12 mouse cellular contexts compared by ENCODE assay signal in the genomic region with DNA sequence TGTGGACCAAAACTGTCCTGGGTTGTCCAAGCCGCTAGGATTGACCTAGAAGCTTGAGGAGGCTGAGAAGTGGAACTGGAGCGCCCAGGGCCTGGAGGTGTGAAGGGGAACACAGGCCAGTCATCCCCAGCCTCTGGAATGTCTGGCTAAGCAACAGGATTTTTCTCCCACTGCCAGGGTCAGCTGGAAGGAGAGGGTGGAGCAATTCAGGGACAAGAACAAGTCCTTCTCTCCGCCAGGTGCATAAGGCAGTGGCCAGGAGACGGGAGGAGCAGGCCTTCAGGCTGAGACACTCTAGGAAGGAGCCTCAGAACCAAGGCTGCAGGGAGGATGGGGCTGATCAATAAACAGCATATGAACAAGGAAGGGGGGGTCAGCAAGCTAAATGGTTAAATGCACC. TPM values are rescaled to one million over a fixed set of nuclear protein-coding genes. Genes with fewer than 3 reads are reported as not detected.
DNase-seq lines count a peak whose midpoint lies in the region; ATAC-seq and TF ChIP-seq lines count a peak whose summit lies in the region.
"Had no signal": no experiment of that assay in that cellular context is flagged by ENCODE, and none has a peak within 500 bp of the region (broad histone marks: within the 10 kb centered on the region; RNA-seq: fewer than 3 reads in every experiment).

No protein-coding gene starts in this region.

- H3K4me1 ChIP-seq in heart, embryonic 13.5 days: peaks cover 70% of the 10 kb centered on the region
- peaks cover 28% of the 10 kb centered on the region for H3K4me1 ChIP-seq in lung, postnatal 0 days (ENCODE audit: insufficient read depth, low read depth, low read length)
- H3K4me1 ChIP-seq in hindbrain, embryonic 15.5 days (replicated peaks): peaks cover 72% of the 10 kb centered on the region
- peaks cover 37% of the 10 kb centered on the region for H3K4me1 ChIP-seq in midbrain, postnatal 0 days (ENCODE audit: insufficient read depth, low read length)

- no peak for DNase-seq in heart, adult 8-10 months (ENCODE audit: low spot score)
- DNase-seq in lung, postnatal 0 days (ENCODE audit: low spot score): no peak
- no peak for DNase-seq in lung, postnatal 25 days (ENCODE audit: low spot score)
- no peak for DNase-seq in midbrain, postnatal 0 days (ENCODE audit: low spot score)
- no peak for DNase-seq in kidney, adult 9 months
- DNase-seq: cerebellum, adult 8-10 months; right cerebral cortex, postnatal 25 days had no signal

- H3K4me3 ChIP-seq in heart, embryonic 13.5 days: no peak overlapping the region
- no peak overlapping the region for H3K4me3 ChIP-seq in lung, postnatal 0 days (ENCODE audit: low read depth, low read length)
- H3K4me3 ChIP-seq in hindbrain, embryonic 15.5 days: peak overlapping the region; percentile 57
- peak overlapping the region; percentile 69; the same call in 1 of the 2 replicates for H3K4me3 ChIP-seq in midbrain, postnatal 0 days (ENCODE audit: low read depth, low read length)
- H3K4me3 ChIP-seq: embryonic facial prominence, embryonic 13.5 days had no signal

- TF ChIP-seq EP300 in lung, postnatal 0 days (IDR thresholded peaks at IDR 0.05): no peak

- 76% methylated on average over 4 of the region's 4 CpGs for WGBS in heart, embryonic 13.5 days
- WGBS in lung, postnatal 0 days: 50% methylated on average over 4 of the region's 4 CpGs
- WGBS in hindbrain, embryonic 15.5 days: 65% methylated on average over 4 of the region's 4 CpGs
- WGBS in midbrain, postnatal 0 days: 75% methylated on average over 4 of the region's 4 CpGs

- H3K36me3 ChIP-seq in heart, embryonic 13.5 days: no peaks in the 10 kb centered on the region
- no peaks in the 10 kb centered on the region for H3K36me3 ChIP-seq in lung, postnatal 0 days (ENCODE audit: insufficient read depth, low read length)
- no peaks in the 10 kb centered on the region for H3K36me3 ChIP-seq in hindbrain, embryonic 15.5 days
- H3K36me3 ChIP-seq in midbrain, postnatal 0 days (ENCODE audit: insufficient read depth, low read length): peaks cover 6% of the 10 kb centered on the region; the same call in 1 of the 2 replicates
- H3K36me3 ChIP-seq: embryonic facial prominence, embryonic 13.5 days had no signal

- 0 out of 2 replicates have a peak overlapping the region, but pooled peaks have one; percentile 1 for H3K27ac ChIP-seq in heart, embryonic 13.5 days (replicated peaks)
- H3K27ac ChIP-seq in lung, postnatal 0 days (ENCODE audit: low read length): peak overlapping the region; percentile 40
- no peak overlapping the region for H3K27ac ChIP-seq in hindbrain, embryonic 15.5 days (replicated peaks)
- no peak overlapping the region for H3K27ac ChIP-seq in midbrain, postnatal 0 days (ENCODE audit: low read depth, low read length)
- H3K27ac ChIP-seq: embryonic facial prominence, embryonic 13.5 days had no signal

- no peak for TF ChIP-seq CTCF in lung, postnatal 0 days (IDR thresholded peaks at IDR 0.05)
- TF ChIP-seq CTCF in midbrain, postnatal 0 days (IDR thresholded peaks at IDR 0.05): no peak

- no peaks in the 10 kb centered on the region for H3K9me3 ChIP-seq in heart, embryonic 13.5 days
- H3K9me3 ChIP-seq in lung, postnatal 0 days (ENCODE audit: low read length): no peaks in the 10 kb centered on the region
- H3K9me3 ChIP-seq in hindbrain, embryonic 15.5 days: no peaks in the 10 kb centered on the region
- no peaks in the 10 kb centered on the region for H3K9me3 ChIP-seq in midbrain, postnatal 0 days (ENCODE audit: low read length)
- H3K9me3 ChIP-seq: embryonic facial prominence, embryonic 13.5 days had no signal

- no peaks in the 10 kb centered on the region for H3K27me3 ChIP-seq in heart, embryonic 13.5 days (replicated peaks)
- H3K27me3 ChIP-seq in lung, postnatal 0 days (replicated peaks; ENCODE audit: insufficient read depth, low read length): no peaks in the 10 kb centered on the region
- H3K27me3 ChIP-seq in hindbrain, embryonic 15.5 days: no peaks in the 10 kb centered on the region
- no peaks in the 10 kb centered on the region for H3K27me3 ChIP-seq in midbrain, postnatal 0 days (ENCODE audit: insufficient read depth, low read length)
- H3K27me3 ChIP-seq: embryonic facial prominence, embryonic 13.5 days; Patski had no signal

- H3K9ac ChIP-seq in heart, embryonic 13.5 days: 0 out of 2 replicates have a peak overlapping the region, but pooled peaks have one; percentile 40
- H3K9ac ChIP-seq in lung, postnatal 0 days (replicated peaks; ENCODE audit: low read depth): no peak overlapping the region; the same call in 1 of the 2 replicates
- H3K9ac ChIP-seq in hindbrain, embryonic 15.5 days: peak overlapping the region; percentile 14; the same call in 1 of the 2 replicates
- no peak overlapping the region; the same call in 1 of the 2 replicates for H3K9ac ChIP-seq in midbrain, postnatal 0 days (replicated peaks; ENCODE audit: low read length, poor library complexity, severe bottlenecking)
- H3K9ac ChIP-seq: embryonic facial prominence, embryonic 13.5 days had no signal

- H3K4me2 ChIP-seq in heart, embryonic 13.5 days: 0 out of 2 replicates have a peak overlapping the region, but pooled peaks have one; percentile 97
- peak overlapping the region; percentile 27 for H3K4me2 ChIP-seq in lung, postnatal 0 days (replicated peaks; ENCODE audit: low read depth, low read length)
- H3K4me2 ChIP-seq in hindbrain, embryonic 15.5 days: peak overlapping the region; percentile 68
- peak overlapping the region; percentile 86 for H3K4me2 ChIP-seq in midbrain, postnatal 0 days (ENCODE audit: low read depth, low read length, poor library complexity, severe bottlenecking)
- H3K4me2 ChIP-seq: embryonic facial prominence, embryonic 13.5 days had no signal

- ATAC-seq in heart, embryonic 13.5 days (ENCODE audit: extremely low read depth, insufficient number of reproducible peaks, low FRiP score, low TSS enrichment): no peak
- ATAC-seq in lung, postnatal 0 days: no peak
- no peak for ATAC-seq in hindbrain, embryonic 15.5 days (ENCODE audit: low FRiP score, low read depth)
- ATAC-seq in midbrain, postnatal 0 days (ENCODE audit: low FRiP score): no peak
- ATAC-seq in CD4-positive, CD25-positive, alpha-beta regulatory T cell, adult 4 months: no peak
- ATAC-seq: Patski had no signal

RNA-seq across cellular contexts. Expression of gene Arrb1, which starts 3.2 kb away (rescaled TPM):
- polyA plus RNA-seq in heart, embryonic 13.5 days (2015; fragmentation: Nextera tagmentation; extraction: Ambion mirVana): 6.8 and 8.4 TPM in 2 replicates
- 10 to 100 TPM; 16.2 to 28.4 (median 19.5) TPM for total RNA-seq in heart, adult 8-10 months (2022)
- polyA plus RNA-seq in lung, postnatal 0 days (2015; fragmentation: Nextera tagmentation; extraction: Ambion mirVana): 21.7 and 25.7 TPM in 2 replicates
- 17.5 and 19.1 TPM in 2 replicates for polyA plus RNA-seq in hindbrain, embryonic 15.5 days (2015; fragmentation: Nextera tagmentation; extraction: Ambion mirVana)
- total RNA-seq in midbrain, postnatal 0 days (2014; rRNA removed): 118 and 163 TPM in 2 replicates
- 14.2 and 15.0 TPM in 2 replicates for polyA plus RNA-seq in midbrain, postnatal 0 days (2015; fragmentation: Nextera tagmentation; extraction: Ambion mirVana)
- 10 to 100 TPM; 12.3 to 22.0 TPM for polyA plus RNA-seq in CD4-positive, CD25-positive, alpha-beta regulatory T cell, adult 4 months (2017; shearing (Covaris generic))

RNA-seq across cellular contexts. Expression of gene Rps3, which starts 54.9 kb away (rescaled TPM):
- polyA plus RNA-seq in heart, embryonic 13.5 days (2015; fragmentation: Nextera tagmentation; extraction: Ambion mirVana): 492 and 539 TPM in 2 replicates
- 100 to 1,000 TPM; 305 to 381 (median 333) TPM for total RNA-seq in heart, adult 8-10 months (2022)
- polyA plus RNA-seq in lung, postnatal 0 days (2015; fragmentation: Nextera tagmentation; extraction: Ambion mirVana): 594 and 625 TPM in 2 replicates
- 401 and 427 TPM in 2 replicates for polyA plus RNA-seq in hindbrain, embryonic 15.5 days (2015; fragmentation: Nextera tagmentation; extraction: Ambion mirVana)
- total RNA-seq in midbrain, postnatal 0 days (2014; rRNA removed): 440 and 661 TPM in 2 replicates
- polyA plus RNA-seq in midbrain, postnatal 0 days (2015; fragmentation: Nextera tagmentation; extraction: Ambion mirVana): 440 and 453 TPM in 2 replicates
- polyA plus RNA-seq in CD4-positive, CD25-positive, alpha-beta regulatory T cell, adult 4 months (2017; shearing (Covaris generic)): 1,000 to 10,000 TPM; 2,515 to 4,056 TPM

Comparison
In these comparisons a context has a peak if more than half of its experiments do, and no peak if none do; other contexts are left out.
1. H3K27ac ChIP-seq: peak in heart, embryonic 13.5 days (single experiment) and lung, postnatal 0 days (single experiment); none in hindbrain, embryonic 15.5 days (single experiment) and midbrain, postnatal 0 days (single experiment).
2. H3K4me2 ChIP-seq: peak in every context shown above with its lines; median percentile 97 in heart, embryonic 13.5 days; 86 in midbrain, postnatal 0 days; 68 in hindbrain, embryonic 15.5 days; 27 in lung, postnatal 0 days.
3. H3K4me3 ChIP-seq: peak in hindbrain, embryonic 15.5 days (single experiment) and midbrain, postnatal 0 days (single experiment); none in heart, embryonic 13.5 days (single experiment) and lung, postnatal 0 days (single experiment).
4. H3K9ac ChIP-seq: peak in heart, embryonic 13.5 days (single experiment) and hindbrain, embryonic 15.5 days (single experiment); none in lung, postnatal 0 days (single experiment) and midbrain, postnatal 0 days (single experiment).